Mouse (Mus musculus) kidney, adult 2 months (tissue): ENCODE data around the gene Spta1.

Source experiments
- CTCF ChIP-seq: fragments of 200-500 bp; conservative IDR thresholded peaks from 2 replicates; pipeline ENCODE4 v1.5.1; 2011; ENCODE audit warnings: low read depth, mild to moderate bottlenecking, control low read depth, low read length, moderate library complexity, mixed read lengths; ENCODE audit not compliant: insufficient read depth, insufficient read length
- POLR2A ChIP-seq: fragments of 200-500 bp; IDR thresholded peaks from one replicate; pipeline ENCODE4 v1.6.1; 2011; ENCODE audit warnings: low read depth, low read length, control low read depth

GRCm38 (mm10) chr1:174250376-174250775 is 77.8 kb downstream of the Spta1 start:
- TF ChIP-seq POLR2A (no peak), CTCF (no peak)
